Mouse (Mus musculus) kidney, embryonic 14.5 days (tissue): ENCODE data around the gene Herpud2. TPM values are rescaled to one million over a fixed set of nuclear protein-coding genes. Genes with fewer than 3 reads are reported as not detected.
"Not testable (repeated sequence)": the region's sequence is repeated elsewhere in the genome, so short reads cannot be mapped to it uniquely, and the experiment has no call there.

Experiments
- ATAC-seq: fragments of 200-750 bp; cut with Nextera tagmentation; 2 replicates; pipeline ENCODE4 v1.8.0; 2017; ENCODE audit warnings: moderate number of reproducible peaks, mild to moderate bottlenecking, moderate TSS enrichment, moderate library complexity; ENCODE audit not compliant: low FRiP score, low TSS enrichment
- H3K27ac ChIP-seq: fragments of 300-500 bp; sonication (generic); 2 replicates; pipeline ENCODE4 v1.5.1; 2014; ENCODE audit warnings: low read depth, mild to moderate bottlenecking, low read length, moderate library complexity, mixed read lengths
- H3K27me3 ChIP-seq: fragments of 300-500 bp; sonication (generic); 2 replicates; pipeline ENCODE4 v1.6.1; 2014; ENCODE audit warnings: mild to moderate bottlenecking, low read length; ENCODE audit not compliant: control insufficient read depth, insufficient read depth
- H3K36me3 ChIP-seq: fragments of 300-500 bp; sonication (generic); 2 replicates; pipeline ENCODE4 v1.6.1; 2014; ENCODE audit warnings: low read length, mixed read lengths; ENCODE audit not compliant: control insufficient read depth, insufficient read depth
- H3K4me1 ChIP-seq: fragments of 300-500 bp; sonication (generic); 2 replicates; pipeline ENCODE4 v1.6.1; 2014; ENCODE audit warnings: low read length, mixed read lengths; ENCODE audit not compliant: control insufficient read depth, insufficient read depth
- H3K4me2 ChIP-seq: fragments of 300-500 bp; sonication (generic); replicated peaks from 2 replicates; pipeline ENCODE4 v1.6.1; 2014; ENCODE audit warnings: low read depth, mild to moderate bottlenecking, low read length
- H3K4me3 ChIP-seq: fragments of 300-500 bp; sonication (generic); 2 replicates; pipeline ENCODE4 v1.5.1; 2014; ENCODE audit warnings: mild to moderate bottlenecking, low read length
- H3K9ac ChIP-seq: fragments of 300-500 bp; sonication (generic); 2 replicates; pipeline ENCODE4 v1.6.1; 2014; ENCODE audit warnings: low read depth, mild to moderate bottlenecking, low read length, moderate library complexity
- H3K9me3 ChIP-seq: fragments of 300-500 bp; sonication (generic); 2 replicates; pipeline ENCODE4 v1.6.1; 2016; ENCODE audit warnings: low read length; ENCODE audit not compliant: control insufficient read depth
- WGBS: fragments of 180-500 bp; shearing (Covaris S2); extraction: QIAGEN DNeasy Blood & Tissue Kit; methylation state at CpG from one replicate; pipeline ENCODE4 v1.1.7; 2014; 5-methylcytosine and 5-hydroxymethylcytosine counted together
- polyA plus RNA-seq: library from polyadenylated mRNA; unstranded; fragments of >200 nt; fragmentation: Nextera tagmentation; extraction: Ambion mirVana; gene quantifications from 2 replicates; pipeline ENCODE4 v1.2.1, GENCODE M21; 2014

The Herpud2 gene
- polyA plus RNA-seq, 1 experiment from 2014 or later = 36.9 TPM

DNA sequence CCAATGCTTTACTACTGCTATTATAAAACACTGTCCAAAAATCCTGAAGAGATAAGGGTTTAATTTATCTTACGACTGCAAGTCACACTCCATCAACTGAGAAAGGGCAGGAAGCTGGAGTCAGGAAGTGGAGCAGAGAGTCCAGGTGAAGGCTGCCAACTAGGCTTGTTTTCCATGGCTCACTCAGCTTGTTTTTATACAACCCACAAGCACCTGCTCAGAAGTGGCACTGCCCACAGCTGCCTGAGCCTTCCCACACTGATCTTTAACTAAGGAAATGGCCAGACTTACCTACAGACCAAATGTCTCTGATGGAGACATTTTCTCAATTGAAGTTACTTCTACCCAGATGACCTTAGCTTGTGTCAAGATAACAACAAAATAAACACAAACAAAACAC is 11.3 kb downstream of the Herpud2 start:
- ATAC-seq = no peak
- Histone ChIP-seq H3K4me2 (no peak overlapping the region), H3K27me3 (no peaks in the 10 kb centered on the region), H3K36me3 (no peaks in the 10 kb centered on the region), H3K4me3 (no peak overlapping the region), H3K9me3 (no peaks in the 10 kb centered on the region), H3K27ac (no peak overlapping the region), H3K4me1 (peaks cover 4% of the 10 kb centered on the region; the same call in 1 of the 2 replicates), H3K9ac (no peak overlapping the region)
- 45% methylated on average over 1 of the region's 1 CpGs for WGBS

DNA sequence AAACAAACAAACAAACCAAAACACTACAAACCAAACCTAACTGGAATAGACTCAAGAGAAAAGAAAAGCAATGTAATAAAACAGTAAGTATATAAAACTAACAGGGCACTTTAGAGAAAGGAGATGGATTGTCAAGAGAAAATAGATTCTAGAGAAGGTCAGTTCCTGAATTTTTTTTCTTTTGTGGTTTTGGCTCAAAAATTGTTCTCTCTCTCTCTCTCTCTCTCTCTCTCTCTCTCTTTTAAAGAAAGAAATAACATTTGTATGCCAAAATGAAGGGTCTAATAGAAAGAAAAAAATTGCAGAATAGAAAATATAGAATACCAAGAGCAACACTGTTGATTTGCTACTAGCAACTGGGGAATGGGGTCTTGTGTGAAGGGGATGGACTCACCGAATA is 12.7 kb downstream of the Herpud2 start:
- H3K27ac ChIP-seq = no peak overlapping the region
- no peak for ATAC-seq
- no peak overlapping the region for H3K9ac ChIP-seq
- no peaks in the 10 kb centered on the region for H3K27me3 ChIP-seq
- no peaks in the 10 kb centered on the region for H3K36me3 ChIP-seq
- H3K9me3 ChIP-seq = no peaks in the 10 kb centered on the region
- H3K4me1 ChIP-seq = peaks cover 4% of the 10 kb centered on the region; the same call in 1 of the 2 replicates
- H3K4me2 ChIP-seq = no peak overlapping the region
- no peak overlapping the region for H3K4me3 ChIP-seq
- 91% methylated on average over 1 of the region's 1 CpGs for WGBS

DNA sequence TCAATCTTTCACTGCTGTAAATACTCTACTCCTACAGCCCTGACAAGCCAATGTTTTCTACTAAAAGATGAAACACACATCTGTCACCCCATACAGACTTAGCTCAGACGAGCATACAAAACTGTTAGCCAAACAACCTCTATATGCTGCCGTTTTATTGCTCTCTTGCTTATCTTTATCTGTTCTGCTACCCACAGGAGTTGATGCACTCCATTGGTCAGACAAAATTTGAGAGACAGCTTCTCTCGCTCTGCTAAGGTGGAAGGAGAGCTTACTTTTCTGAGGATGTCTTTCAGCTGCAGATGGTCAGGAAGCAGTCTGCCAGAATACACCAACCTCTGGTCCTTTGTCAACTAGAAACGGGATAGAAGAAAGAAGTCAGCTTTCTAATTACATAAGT is 18.7 kb downstream of the Herpud2 start:
- no peaks in the 10 kb centered on the region for H3K9me3 ChIP-seq
- no peak overlapping the region for H3K4me2 ChIP-seq
- no peak overlapping the region for H3K27ac ChIP-seq
- 62% methylated on average over 4 of the region's 4 CpGs for WGBS
- peaks cover 8% of the 10 kb centered on the region for H3K36me3 ChIP-seq
- no peaks in the 10 kb centered on the region for H3K27me3 ChIP-seq
- no peaks in the 10 kb centered on the region for H3K4me1 ChIP-seq
- H3K4me3 ChIP-seq = no peak overlapping the region
- no peak overlapping the region for H3K9ac ChIP-seq
- ATAC-seq = no peak

DNA sequence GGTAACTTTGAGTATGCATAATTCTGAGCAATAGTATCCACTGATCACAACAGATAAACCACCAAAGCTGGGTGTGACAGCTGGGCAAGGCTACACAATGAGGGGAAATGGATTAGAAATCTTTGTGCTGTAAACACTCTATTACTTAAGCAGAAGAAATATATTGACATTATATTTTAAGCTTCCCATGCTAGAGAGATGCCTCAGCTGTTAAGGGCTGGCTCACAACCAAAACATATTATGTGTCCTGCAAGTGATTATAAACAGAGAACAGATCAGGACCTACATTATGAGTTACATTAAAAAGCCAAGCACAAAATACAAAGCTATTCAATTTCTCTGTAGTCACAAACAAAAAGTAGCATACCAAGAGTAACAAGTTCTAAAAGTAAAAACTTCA is 19.4 kb downstream of the Herpud2 start:
- ATAC-seq = no peak
- no peak overlapping the region for H3K4me2 ChIP-seq
- no peaks in the 10 kb centered on the region for H3K27me3 ChIP-seq
- H3K27ac ChIP-seq = no peak overlapping the region
- H3K4me3 ChIP-seq = no peak overlapping the region
- H3K4me1 ChIP-seq = no peaks in the 10 kb centered on the region
- peaks cover 8% of the 10 kb centered on the region for H3K36me3 ChIP-seq
- no peak overlapping the region for H3K9ac ChIP-seq
- no peaks in the 10 kb centered on the region for H3K9me3 ChIP-seq

DNA sequence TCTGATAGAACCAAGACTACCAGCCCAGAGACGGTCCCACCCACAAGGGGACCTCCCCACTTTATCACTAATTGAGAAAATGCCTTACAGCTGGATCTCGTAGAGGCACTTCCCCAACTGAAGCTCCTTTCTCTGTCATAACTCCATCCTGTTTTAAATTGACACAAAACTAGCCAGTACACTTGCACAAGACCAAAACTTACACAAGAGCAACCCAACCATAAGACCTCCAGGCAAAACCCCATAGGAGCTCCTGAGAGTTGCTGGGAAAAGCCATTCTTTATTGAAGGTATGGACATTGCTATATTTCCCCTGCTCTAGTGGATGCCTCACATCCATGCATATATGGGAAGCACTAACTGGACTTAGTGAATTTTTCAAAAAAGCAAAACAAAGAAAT is 27.6 kb downstream of the Herpud2 start:
- H3K9me3 ChIP-seq = no peaks in the 10 kb centered on the region
- no peaks in the 10 kb centered on the region for H3K4me1 ChIP-seq
- H3K27ac ChIP-seq = no peak overlapping the region
- H3K4me2 ChIP-seq = no peak overlapping the region
- 82% methylated on average over 2 of the region's 2 CpGs for WGBS
- peaks cover 24% of the 10 kb centered on the region for H3K36me3 ChIP-seq
- no peak for ATAC-seq
- no peak overlapping the region for H3K4me3 ChIP-seq
- no peaks in the 10 kb centered on the region for H3K27me3 ChIP-seq
- no peak overlapping the region for H3K9ac ChIP-seq

DNA sequence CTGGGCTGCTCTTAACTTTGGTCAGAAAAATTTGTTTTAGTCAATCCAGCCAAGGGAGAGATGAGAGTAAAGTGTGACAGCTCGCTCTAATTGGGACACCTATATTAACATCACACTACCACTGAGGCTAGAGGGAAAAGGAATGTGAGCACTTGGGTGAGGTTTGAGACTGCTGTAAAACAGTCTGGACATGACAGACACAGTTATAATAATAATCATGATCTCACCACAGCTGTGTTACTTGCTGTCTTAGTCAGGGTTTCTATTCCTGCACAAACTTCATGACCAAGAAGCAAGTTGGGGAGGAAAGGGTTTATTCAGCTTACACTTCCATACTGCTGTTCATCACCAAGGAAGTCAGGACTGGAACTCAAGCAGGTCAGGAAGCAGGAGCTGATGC is 28.0 kb downstream of the Herpud2 start:
- H3K36me3 ChIP-seq = peaks cover 24% of the 10 kb centered on the region
- not testable (repeated sequence) for ATAC-seq, H3K4me1 ChIP-seq, H3K9ac ChIP-seq, H3K27me3 ChIP-seq, H3K27ac ChIP-seq, H3K9me3 ChIP-seq, H3K4me3 ChIP-seq, H3K4me2 ChIP-seq
- 88% methylated on average over 1 of the region's 1 CpGs for WGBS

DNA sequence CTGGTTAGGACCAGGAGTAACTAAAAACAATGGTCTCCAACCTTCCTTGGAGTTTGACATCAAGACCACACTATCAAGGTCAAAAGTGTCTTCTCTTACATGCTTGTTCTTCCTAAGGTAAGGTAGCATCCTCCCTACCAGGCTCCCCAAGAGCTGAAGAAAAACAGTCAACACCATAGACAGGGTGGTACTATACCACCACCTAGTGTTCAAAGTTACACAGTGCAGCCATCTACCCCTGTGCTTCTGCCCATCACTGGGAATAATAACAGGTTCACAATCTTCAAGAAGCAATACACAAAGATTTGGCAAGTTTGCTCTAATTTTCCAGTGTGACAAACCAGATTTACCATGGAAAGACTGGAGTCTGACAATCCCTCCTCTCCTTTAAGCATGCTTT is 47.0 kb downstream of the Herpud2 start:
- Histone ChIP-seq H3K9ac (no peak overlapping the region), H3K4me2 (no peak overlapping the region), H3K36me3 (peaks cover 36% of the 10 kb centered on the region; the same call in 1 of the 2 replicates), H3K27me3 (no peaks in the 10 kb centered on the region), H3K4me1 (no peaks in the 10 kb centered on the region), H3K27ac (no peak overlapping the region), H3K4me3 (no peak overlapping the region), H3K9me3 (no peaks in the 10 kb centered on the region)
- 0 out of 2 replicates have a peak, but pooled peaks have one; percentile 68 for ATAC-seq

DNA sequence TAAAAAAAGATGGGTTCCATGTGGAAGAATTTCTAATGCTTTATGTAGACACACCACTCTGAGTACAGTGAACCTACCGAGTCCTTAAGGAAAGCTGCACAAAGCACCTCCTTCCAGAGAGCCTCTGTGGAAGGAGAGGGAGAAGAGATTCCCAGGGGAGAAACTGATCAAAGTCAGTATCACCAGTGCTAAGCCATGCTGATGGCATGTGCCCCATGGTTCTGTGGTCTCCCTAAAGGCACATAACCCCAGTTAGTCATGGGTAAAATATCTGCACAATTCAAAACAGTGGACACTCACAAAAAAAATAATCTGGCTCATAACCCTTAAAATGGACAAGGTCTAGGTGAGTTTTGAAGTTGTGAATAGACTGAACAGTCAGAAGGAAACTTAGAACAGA is 48.7 kb downstream of the Herpud2 start:
- Histone ChIP-seq H3K36me3 (peaks cover 25% of the 10 kb centered on the region; the same call in 1 of the 2 replicates), H3K27ac (no peak overlapping the region), H3K4me2 (no peak overlapping the region), H3K9me3 (no peaks in the 10 kb centered on the region), H3K9ac (no peak overlapping the region), H3K4me3 (no peak overlapping the region), H3K27me3 (no peaks in the 10 kb centered on the region), H3K4me1 (no peaks in the 10 kb centered on the region)
- 86% methylated on average over 1 of the region's 1 CpGs for WGBS
- ATAC-seq = no peak

DNA sequence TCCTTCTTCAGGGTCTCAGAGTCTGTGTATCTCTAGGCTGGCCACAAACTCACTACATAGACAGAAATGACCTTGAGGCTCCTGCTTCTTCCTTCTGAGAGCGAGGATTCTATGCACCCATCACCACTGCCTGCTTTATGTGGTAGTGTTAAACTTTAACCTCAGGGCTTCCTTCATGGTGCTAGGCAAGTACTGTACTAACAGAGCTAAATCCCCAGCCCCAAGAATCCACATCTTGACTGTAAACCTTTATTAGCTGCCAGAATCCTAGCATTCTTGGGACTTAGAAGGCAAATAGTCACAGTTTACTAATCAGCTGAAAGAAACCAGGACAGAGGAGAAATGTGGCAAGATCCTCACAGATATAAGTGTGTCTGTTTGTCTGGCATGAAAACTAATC is 60.8 kb downstream of the Herpud2 start:
- Histone ChIP-seq H3K4me3 (no peak overlapping the region), H3K27me3 (no peaks in the 10 kb centered on the region), H3K9me3 (no peaks in the 10 kb centered on the region), H3K9ac (no peak overlapping the region), H3K36me3 (no peaks in the 10 kb centered on the region), H3K27ac (no peak overlapping the region), H3K4me2 (no peak overlapping the region), H3K4me1 (no peaks in the 10 kb centered on the region)
- no peak for ATAC-seq
- 24% methylated on average over 1 of the region's 1 CpGs for WGBS

DNA sequence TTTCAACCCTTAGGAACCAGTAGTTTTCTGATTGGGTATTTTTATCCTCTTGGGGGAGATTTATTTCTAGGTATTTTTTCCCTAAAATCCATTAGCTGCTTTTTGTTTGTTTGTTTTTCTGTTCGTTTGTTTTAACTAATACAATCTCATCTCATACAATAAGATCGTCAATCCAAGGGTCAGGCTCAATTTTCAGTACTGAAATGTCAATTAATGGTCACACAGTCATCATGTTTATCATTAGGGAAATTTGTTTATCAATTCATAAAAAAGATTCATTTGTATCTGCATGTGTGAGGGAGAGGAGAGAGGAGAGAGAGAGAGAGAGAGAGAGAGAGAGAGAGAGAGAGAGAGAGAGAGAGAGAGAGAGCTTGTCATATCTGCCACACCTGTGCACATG is 62.5 kb downstream of the Herpud2 start, which contains the start of gene Gm10181:
Gene Gm10181, plus strand, starts transcription at position 301 of the 400 bp plus-strand sequence.
- no peaks in the 10 kb centered on the region for H3K36me3 ChIP-seq
- no peak for ATAC-seq
- H3K9me3 ChIP-seq = no peaks in the 10 kb centered on the region
- H3K27ac ChIP-seq = no peak within 1 kb of the TSS
- no peak within 1 kb of the TSS for H3K9ac ChIP-seq
- H3K4me1 ChIP-seq = no peaks in the 10 kb centered on the region
- H3K4me3 ChIP-seq = no peak within 1 kb of the TSS
- no peak within 1 kb of the TSS for H3K4me2 ChIP-seq
- WGBS = 80% methylated on average over 2 of the region's 2 CpGs
- no peaks in the 10 kb centered on the region for H3K27me3 ChIP-seq
